Mouse (Mus musculus): ENCODE measurements at regions not wholly inside any gene's neighbourhood (a gene's known extent, or its start where the extent isn't known, plus 50 kb on each side); places are given as distances from the start of the nearest gene placed in this dataset.

DNA sequence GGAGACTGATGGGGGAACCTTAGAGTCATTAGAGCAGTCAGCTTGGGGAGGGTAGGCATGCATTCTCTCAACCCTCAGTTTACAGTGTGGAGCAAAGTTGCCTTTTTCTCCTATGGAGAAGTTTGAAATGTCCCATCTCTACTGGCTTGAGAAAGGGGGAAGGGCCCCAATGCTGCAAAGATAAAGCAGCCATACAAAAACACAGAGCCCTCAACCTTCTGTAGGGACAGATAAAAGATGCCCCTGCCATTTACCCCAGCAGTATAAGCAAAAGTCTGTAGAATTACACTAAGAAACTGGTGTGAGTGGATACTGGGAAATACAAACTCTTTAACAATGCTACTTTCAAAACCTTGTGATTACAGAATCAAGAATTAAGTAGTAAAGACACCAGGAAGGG, 71.9 kb upstream of the Tmem215 start:
- DNase-seq (ENCODE audit: low spot score in 2 of 2): no peak

- no peak for DNase-seq (ENCODE audit: low spot score in 2 of 2)
These were observed 81.8 kb upstream of the Tmem215 start for GRCm38 (mm10) chr4:40390183-40390582.

DNA sequence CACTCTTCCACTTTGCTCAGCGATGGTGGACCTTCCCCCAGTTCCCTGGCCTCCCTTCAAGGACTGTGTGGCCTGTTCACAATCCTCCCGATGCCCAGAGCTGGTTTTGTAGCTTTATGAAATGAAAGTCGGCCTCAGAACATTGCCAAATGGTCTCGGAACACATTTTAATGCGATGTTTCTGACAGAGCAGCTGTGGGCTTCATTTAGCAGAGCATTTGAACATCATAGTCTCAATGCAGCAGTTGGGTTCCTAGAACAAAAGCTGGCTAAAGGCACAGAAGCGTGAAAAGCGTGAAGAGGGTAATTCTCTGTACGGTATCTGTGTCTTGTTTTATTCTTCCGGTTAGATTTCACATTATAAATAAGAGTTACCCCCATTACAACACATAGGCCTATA, 86.7 kb upstream of the Tmem215 start:
- peak in 1 of 2 experiments; percentile 23 for DNase-seq (ENCODE audit: low spot score in 2 of 2)

GRCm38 (mm10) chr4:40384704-40385103, 87.3 kb upstream of the Tmem215 start:
- DNase-seq (ENCODE audit: low spot score in 2 of 2): no peak

GRCm38 (mm10) chr4:40380309-40380708, 91.7 kb upstream of the Tmem215 start:
- no peak for DNase-seq (ENCODE audit: low spot score in 2 of 2)

GRCm38 (mm10) chr4:40375439-40376154, 96.4 kb upstream of the Ndufb6 start:
- no peak for DNase-seq (ENCODE audit: low spot score in 2 of 2)

DNA sequence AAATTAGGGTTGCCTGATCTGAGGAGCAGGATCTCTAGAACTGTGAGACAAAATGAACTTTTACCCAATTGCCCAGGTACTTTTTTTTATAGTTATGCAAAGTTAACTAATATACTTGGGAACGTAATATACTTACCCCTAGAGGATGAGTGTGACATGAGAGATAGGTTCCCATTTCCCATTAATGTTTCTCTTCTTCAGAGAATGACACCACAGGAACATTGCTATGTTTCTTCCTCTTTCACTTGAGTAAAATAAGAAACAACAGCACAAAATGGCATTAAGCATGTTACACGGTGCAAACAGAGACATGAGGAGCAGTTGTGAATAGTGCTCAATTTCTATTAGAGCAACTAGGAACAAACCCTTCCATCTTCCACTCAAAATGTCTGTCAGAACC, 95.0 kb upstream of the Ndufb6 start:
- DNase-seq (ENCODE audit: low spot score in 2 of 2): no peak

DNA sequence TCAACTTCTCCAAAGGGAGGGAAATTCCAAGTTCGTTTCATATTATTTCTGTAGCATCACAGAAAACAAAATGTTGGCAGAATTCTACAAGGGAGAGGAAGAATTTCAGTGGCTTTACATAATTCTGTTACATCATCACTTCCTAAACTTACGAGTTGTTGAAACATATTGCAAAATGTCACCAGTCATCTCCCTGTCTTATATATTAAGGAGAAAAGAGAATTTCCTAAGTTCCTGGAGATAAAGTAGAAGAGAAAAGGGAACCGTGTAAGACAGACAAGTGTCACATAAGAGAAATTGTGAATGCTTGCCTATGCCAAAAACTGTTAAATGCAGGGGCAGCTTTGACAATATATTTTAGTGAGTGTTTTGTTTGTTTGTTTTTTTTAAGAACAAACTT, 85.1 kb upstream of the Ndufb6 start:
- no peak for DNase-seq (ENCODE audit: low spot score in 2 of 2)

DNA sequence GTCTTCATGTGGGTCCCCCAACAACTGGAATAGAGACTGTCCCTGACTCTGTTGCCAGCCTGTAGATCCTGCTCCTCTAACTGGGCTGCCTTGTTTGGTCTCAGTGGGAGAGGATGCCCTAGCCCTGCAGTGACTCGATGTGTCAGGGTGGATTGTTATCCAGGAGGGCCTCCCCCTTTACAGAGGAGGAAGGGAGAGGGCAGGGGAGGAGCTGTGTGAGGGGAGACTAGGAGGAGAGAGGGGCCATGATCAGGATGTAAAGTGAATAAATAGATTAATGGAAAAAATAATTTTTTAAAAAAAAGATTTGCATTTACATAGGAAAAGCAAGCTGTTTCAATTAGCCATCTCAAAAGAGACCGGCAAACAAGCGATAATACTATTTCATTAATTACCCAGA, 80.1 kb upstream of the Ndufb6 start:
- DNase-seq (ENCODE audit: low spot score in 2 of 2): no peak

GRCm38 (mm10) chr4:40357088-40357853, 78.0 kb upstream of the Ndufb6 start:
- DNase-seq (ENCODE audit: low spot score in 2 of 2): no peak

GRCm38 (mm10) chr4:40355791-40356450, 76.7 kb upstream of the Ndufb6 start:
- DNase-seq (ENCODE audit: low spot score in 2 of 2): peak; percentile 15 to 28

DNA sequence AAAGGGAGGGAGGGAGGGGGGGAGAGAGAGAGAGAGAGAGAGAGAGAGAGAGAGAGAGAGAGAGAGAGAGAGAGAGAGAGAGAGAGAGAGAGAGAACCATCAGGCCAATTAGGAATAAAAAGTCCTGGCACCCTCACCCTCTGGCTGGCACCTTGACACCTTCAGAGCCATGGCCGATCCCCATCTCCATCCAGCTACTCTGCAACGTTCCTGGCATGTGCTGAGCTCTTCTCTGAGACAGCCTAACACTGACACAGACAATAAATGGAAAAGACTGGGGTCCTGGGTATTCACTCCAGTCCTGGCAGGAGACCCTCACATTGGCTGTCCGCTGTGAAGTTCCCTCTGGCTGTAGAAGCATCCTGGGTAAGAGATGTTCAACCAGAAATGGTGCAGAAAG, 75.2 kb upstream of the Ndufb6 start:
- no peak for DNase-seq (ENCODE audit: low spot score in 2 of 2)

- DNase-seq (ENCODE audit: low spot score in 2 of 2): no peak
These were observed 72.4 kb upstream of the Ndufb6 start for GRCm38 (mm10) chr4:40351648-40352047.

DNA sequence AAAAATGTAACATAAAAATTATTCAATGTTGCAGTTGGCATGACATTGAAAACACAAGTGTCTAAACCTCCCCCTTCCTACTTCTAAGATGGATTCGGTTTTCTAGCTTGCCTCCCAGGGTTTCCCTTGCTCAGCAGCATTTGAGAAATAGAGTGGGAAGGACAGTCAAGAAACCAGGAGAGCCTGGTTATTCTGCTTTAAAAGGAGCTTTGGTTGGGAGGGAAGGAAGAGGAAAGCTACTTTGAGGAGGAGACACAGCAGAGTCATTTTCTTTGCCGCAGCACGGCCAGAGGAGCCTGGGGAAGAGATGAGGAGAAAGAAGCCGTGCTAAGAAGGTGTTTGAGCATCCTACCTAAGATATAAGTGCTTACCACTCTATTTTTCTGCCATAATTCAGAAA, 71.9 kb upstream of the Ndufb6 start:
- DNase-seq (ENCODE audit: low spot score in 2 of 2): no peak

GRCm38 (mm10) chr4:40345847-40346246, 66.6 kb upstream of the Ndufb6 start:
- DNase-seq (ENCODE audit: low spot score in 2 of 2): no peak

- no peak for DNase-seq (ENCODE audit: low spot score in 2 of 2)
These were observed 63.0 kb upstream of the Ndufb6 start for GRCm38 (mm10) chr4:40342181-40342580.

DNA sequence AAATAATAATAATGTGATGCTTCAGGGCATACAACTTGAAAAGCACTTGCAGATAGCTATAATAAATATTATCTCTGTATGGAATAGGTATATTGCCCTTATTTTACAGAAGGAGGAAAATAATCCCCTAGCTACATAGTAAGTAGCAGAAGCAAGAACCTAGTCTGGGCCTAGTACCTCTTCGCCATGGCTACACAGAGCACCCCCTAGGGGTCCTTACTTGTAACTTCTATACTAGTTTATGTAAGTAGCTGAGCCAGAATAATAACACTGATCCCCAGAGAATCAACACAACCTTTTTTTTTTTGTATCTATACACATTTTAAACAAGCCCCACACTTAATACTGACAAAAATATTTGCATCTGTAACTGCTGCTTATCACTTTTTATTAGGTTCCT, 55.6 kb upstream of the Ndufb6 start:
- no peak for DNase-seq (ENCODE audit: low spot score in 2 of 2)

DNA sequence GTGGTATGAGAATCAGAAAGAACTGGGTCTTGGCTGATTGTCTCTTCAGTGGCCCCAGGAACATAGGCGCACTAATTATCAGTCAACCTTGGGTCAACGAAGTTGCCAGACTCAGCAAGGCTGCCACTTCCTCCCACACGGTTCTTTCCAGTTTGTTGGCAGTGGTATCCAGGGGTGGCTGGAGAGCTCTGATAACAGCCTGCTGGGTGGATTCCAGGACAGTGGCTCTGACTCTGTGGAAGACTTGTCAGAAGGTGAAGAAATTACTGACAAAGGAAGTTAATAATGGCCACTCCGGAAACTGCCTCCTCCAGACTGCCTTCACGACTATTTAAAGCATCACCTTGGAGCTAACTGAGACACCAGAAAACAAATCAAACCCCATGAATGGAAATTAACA, 50.5 kb upstream of the Ndufb6 start:
- DNase-seq (ENCODE audit: low spot score in 2 of 2): no peak
